Mouse (Mus musculus) embryo, embryonic 10 days (tissue): ENCODE measurements around the gene Rab20.
A peak's percentile ranks its signal among the peaks of the same experiment; 100 is the strongest.

ENCODE experiments used
- DNase-seq: peaks from one replicate; pipeline ENCODE4 v3.0.0-alpha.2; 2015; ENCODE audit warnings: low spot score

Rab20 gene

GRCm38 (mm10) chr8:11452974-11453373 lies 25.5 kb downstream of the Rab20 start:
- no peak for DNase-seq

GRCm38 (mm10) chr8:11452559-11452958 lies 26.0 kb downstream of the Rab20 start:
- no peak for DNase-seq

- no peak for DNase-seq
Observed at GRCm38 (mm10) chr8:11452152-11452551, 26.4 kb downstream of the Rab20 start.

GRCm38 (mm10) chr8:11450184-11451113 lies 28.1 kb downstream of the Rab20 start:
- DNase-seq = peak; percentile 77

- no peak for DNase-seq
Observed at GRCm38 (mm10) chr8:11447910-11448570, 30.5 kb downstream of the Rab20 start.

- no peak for DNase-seq
Observed at GRCm38 (mm10) chr8:11445790-11446189, 32.7 kb downstream of the Rab20 start.

GRCm38 (mm10) chr8:11444216-11444615 lies 34.3 kb downstream of the Rab20 start:
- DNase-seq = no peak

- no peak for DNase-seq
Observed at GRCm38 (mm10) chr8:11443611-11444010, 34.9 kb downstream of the Rab20 start.

- no peak for DNase-seq
Observed at GRCm38 (mm10) chr8:11441291-11441690, 37.2 kb downstream of the Rab20 start.

- no peak for DNase-seq
Observed at GRCm38 (mm10) chr8:11437862-11438261, 40.6 kb downstream of the Rab20 start.

- DNase-seq = peak; percentile 47
Observed at GRCm38 (mm10) chr8:11430688-11431087, 47.8 kb downstream of the Rab20 start.

GRCm38 (mm10) chr8:11423091-11423490 lies 55.4 kb downstream of the Rab20 start:
- no peak for DNase-seq

- DNase-seq = no peak
Observed at GRCm38 (mm10) chr8:11421968-11422367, 56.5 kb downstream of the Rab20 start.

GRCm38 (mm10) chr8:11421105-11421504 lies 57.4 kb downstream of the Rab20 start:
- peak; percentile 74 for DNase-seq

GRCm38 (mm10) chr8:11419645-11420044 lies 58.9 kb downstream of the Rab20 start:
- peak; percentile 79 for DNase-seq

GRCm38 (mm10) chr8:11419232-11419631 lies 59.3 kb downstream of the Rab20 start:
- DNase-seq = no peak

- DNase-seq = no peak
Observed at GRCm38 (mm10) chr8:11417762-11418161, 60.7 kb downstream of the Rab20 start.

GRCm38 (mm10) chr8:11415089-11415488 lies 63.4 kb downstream of the Rab20 start:
- DNase-seq = no peak

- no peak for DNase-seq
Observed at GRCm38 (mm10) chr8:11414304-11414703, 64.2 kb downstream of the Rab20 start.

- no peak for DNase-seq
Observed at GRCm38 (mm10) chr8:11412450-11412849, 66.1 kb downstream of the Rab20 start.

- no peak for DNase-seq
Observed at GRCm38 (mm10) chr8:11411504-11412124, 66.9 kb downstream of the Rab20 start.

GRCm38 (mm10) chr8:11405722-11406481 lies 72.6 kb downstream of the Rab20 start:
- DNase-seq = peak; percentile 52
